Mouse (Mus musculus): ENCODE results near the gene Nr2f1.

Nr2f1 gene

GRCm38 (mm10) chr13:78179312-78180097 lies 20.1 kb downstream of the Nr2f1 start:
- DNase-seq (ENCODE audit: low spot score in 2 of 2), result no peak

GRCm38 (mm10) chr13:78178771-78179170 lies 20.8 kb downstream of the Nr2f1 start:
- DNase-seq (ENCODE audit: low spot score in 2 of 2), result no peak

- DNase-seq (ENCODE audit: low spot score in 2 of 2), result no peak
These were observed 21.5 kb downstream of the Nr2f1 start for GRCm38 (mm10) chr13:78178021-78178420.

GRCm38 (mm10) chr13:78177381-78177950 lies 22.1 kb downstream of the Nr2f1 start:
- DNase-seq (ENCODE audit: low spot score in 2 of 2), result no peak

GRCm38 (mm10) chr13:78175821-78176380 lies 23.7 kb downstream of the Nr2f1 start:
- DNase-seq (ENCODE audit: low spot score in 2 of 2), result no peak

GRCm38 (mm10) chr13:78174891-78175290 lies 24.7 kb downstream of the Nr2f1 start:
- DNase-seq (ENCODE audit: low spot score in 2 of 2), result no peak

- no peak for DNase-seq (ENCODE audit: low spot score in 2 of 2)
These were observed 25.4 kb downstream of the Nr2f1 start for GRCm38 (mm10) chr13:78174191-78174590.

GRCm38 (mm10) chr13:78172861-78173260 lies 26.7 kb downstream of the Nr2f1 start:
- DNase-seq (ENCODE audit: low spot score in 2 of 2), result no peak

GRCm38 (mm10) chr13:78171984-78172636 lies 27.4 kb downstream of the Nr2f1 start:
- DNase-seq (ENCODE audit: low spot score in 2 of 2), result no peak

- DNase-seq (ENCODE audit: low spot score in 2 of 2), result no peak
These were observed 28.2 kb downstream of the Nr2f1 start for GRCm38 (mm10) chr13:78171320-78171719.

- DNase-seq (ENCODE audit: low spot score in 2 of 2), result no peak
These were observed 31.4 kb downstream of the Nr2f1 start for GRCm38 (mm10) chr13:78168166-78168565.

- DNase-seq (ENCODE audit: low spot score in 2 of 2), result no peak
These were observed 34.6 kb downstream of the Nr2f1 start for GRCm38 (mm10) chr13:78164941-78165340.

- DNase-seq (ENCODE audit: low spot score in 2 of 2), result peak; percentile 61 to 69
These were observed 36.2 kb downstream of the Nr2f1 start for GRCm38 (mm10) chr13:78163087-78163958.

GRCm38 (mm10) chr13:78162149-78162548 lies 37.4 kb downstream of the Nr2f1 start:
- DNase-seq (ENCODE audit: low spot score in 2 of 2), result no peak

- DNase-seq (ENCODE audit: low spot score in 2 of 2), result no peak
These were observed 42.1 kb downstream of the Nr2f1 start for GRCm38 (mm10) chr13:78157465-78157864.
